Mouse (Mus musculus): ENCODE results near the gene Hoxa11. TPM values are rescaled to one million over a fixed set of nuclear protein-coding genes. Genes with fewer than 3 reads are reported as not detected.
A peak's percentile ranks its signal among the peaks of the same experiment; 100 is the strongest.

The Hoxa11 gene
- polyA plus RNA-seq, 1 experiment, result not detected

DNA sequence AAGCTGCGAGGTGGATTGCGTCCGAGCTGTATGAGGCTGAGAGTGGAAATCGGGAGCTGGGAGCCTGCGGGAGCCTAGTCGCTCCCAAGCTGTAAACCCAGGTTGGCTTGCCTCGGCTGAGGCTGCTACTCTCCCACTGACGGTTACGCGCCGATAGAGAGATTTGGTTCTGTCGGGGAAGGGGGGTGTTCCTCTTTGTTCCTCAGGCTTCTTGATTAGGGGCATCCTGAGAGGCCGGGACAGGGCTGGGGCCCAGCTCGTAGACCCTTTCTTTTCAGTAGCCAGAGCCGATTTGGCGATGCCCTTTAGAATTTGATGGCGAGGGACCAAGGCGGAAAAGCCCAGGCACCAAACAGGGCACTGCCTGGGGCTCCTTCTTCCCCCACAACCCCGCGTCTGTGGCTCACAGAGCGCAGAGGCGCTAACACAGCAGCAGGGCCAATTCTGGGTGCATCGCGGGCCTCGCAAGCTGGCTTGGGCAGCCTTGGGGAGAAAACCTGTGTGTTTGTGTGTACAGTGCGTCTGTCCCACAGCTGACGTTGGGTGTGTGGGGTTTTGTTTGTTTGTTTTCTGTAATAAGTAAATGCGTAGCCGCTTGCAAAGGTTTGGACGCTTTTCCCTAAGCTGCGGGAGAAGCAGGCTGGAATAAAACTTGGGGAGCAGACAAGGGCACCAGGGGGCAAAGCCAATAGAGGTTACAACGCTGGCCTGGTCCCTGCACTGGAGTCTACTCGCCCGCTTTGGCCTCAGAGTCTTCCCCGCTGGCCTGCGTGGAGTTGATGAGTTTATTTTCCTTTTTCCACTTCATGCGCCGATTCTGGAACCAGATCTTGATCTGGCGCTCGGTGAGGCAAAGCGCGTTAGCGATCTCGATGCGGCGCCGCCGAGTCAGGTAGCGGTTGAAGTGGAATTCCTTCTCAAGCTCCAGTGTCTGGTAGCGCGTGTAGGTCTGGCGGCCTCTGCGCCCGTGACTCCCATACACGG is 39.7 kb downstream of the Hoxa11 start:
- DNase-seq (ENCODE audit: low read depth in 1 of 2, low spot score in 2 of 2), result no peak
- no peak overlapping the region for H3K4me3 ChIP-seq (ENCODE audit: extremely low read depth, insufficient read depth, insufficient read length)
- H3K27me3 ChIP-seq (ENCODE audit: control insufficient read depth, insufficient read depth, low read length), result peaks cover 8% of the 10 kb centered on the region
- WGBS, result 89% methylated on average over 55 of the region's 55 CpGs
- H3K4me1 ChIP-seq (ENCODE audit: control insufficient read depth, insufficient read depth, insufficient read length), result 0 out of 2 replicates have a peak, but pooled peaks cover 2% of the 10 kb centered on the region
- TF ChIP-seq CTCF (IDR thresholded peaks at IDR 0.05; ENCODE audit: extremely low read depth, insufficient read depth, insufficient read length, insufficient replicate concordance) (no peak), POLR2A (IDR thresholded peaks at IDR 0.05; ENCODE audit: low read depth, low read length) (no peak)
- H3K36me3 ChIP-seq (ENCODE audit: control insufficient read depth, insufficient read depth, low read length), result no peaks in the 10 kb centered on the region
- H3K27ac ChIP-seq (ENCODE audit: insufficient read depth, low read length), result no peak overlapping the region

DNA sequence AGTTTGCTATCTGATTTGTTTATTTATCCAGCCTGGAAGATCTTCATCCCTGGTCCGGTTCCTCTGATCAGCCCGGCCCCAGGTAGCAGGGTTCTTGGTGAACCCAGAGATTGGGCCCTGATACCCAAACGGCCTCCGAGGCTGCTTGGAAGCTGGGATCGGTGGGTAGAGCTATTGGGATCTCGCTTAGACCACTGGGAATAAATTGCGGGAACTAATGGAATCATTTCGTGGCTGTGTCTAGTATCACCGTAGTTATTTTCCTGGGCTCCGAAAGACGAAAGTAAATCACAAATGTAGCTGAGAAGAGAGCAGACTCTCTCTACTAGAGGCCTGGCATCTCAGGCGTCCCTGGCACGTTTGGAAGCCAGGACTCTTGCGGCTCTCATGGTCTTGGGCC is 40.4 kb downstream of the Hoxa11 start:
- DNase-seq (ENCODE audit: low read depth in 1 of 2, low spot score in 2 of 2), result no peak
- WGBS, result 86% methylated on average over 14 of the region's 14 CpGs
- H3K27me3 ChIP-seq (ENCODE audit: control insufficient read depth, insufficient read depth, low read length), result peaks cover 8% of the 10 kb centered on the region
- H3K36me3 ChIP-seq (ENCODE audit: control insufficient read depth, insufficient read depth, low read length), result no peaks in the 10 kb centered on the region
- TF ChIP-seq CTCF (IDR thresholded peaks at IDR 0.05; ENCODE audit: extremely low read depth, insufficient read depth, insufficient read length, insufficient replicate concordance) (no peak), POLR2A (IDR thresholded peaks at IDR 0.05; ENCODE audit: low read depth, low read length) (no peak)
- H3K4me1 ChIP-seq (ENCODE audit: control insufficient read depth, insufficient read depth, insufficient read length), result 0 out of 2 replicates have a peak, but pooled peaks cover 2% of the 10 kb centered on the region
- no peak overlapping the region for H3K4me3 ChIP-seq (ENCODE audit: extremely low read depth, insufficient read depth, insufficient read length)
- H3K27ac ChIP-seq (ENCODE audit: insufficient read depth, low read length), result no peak overlapping the region

DNA sequence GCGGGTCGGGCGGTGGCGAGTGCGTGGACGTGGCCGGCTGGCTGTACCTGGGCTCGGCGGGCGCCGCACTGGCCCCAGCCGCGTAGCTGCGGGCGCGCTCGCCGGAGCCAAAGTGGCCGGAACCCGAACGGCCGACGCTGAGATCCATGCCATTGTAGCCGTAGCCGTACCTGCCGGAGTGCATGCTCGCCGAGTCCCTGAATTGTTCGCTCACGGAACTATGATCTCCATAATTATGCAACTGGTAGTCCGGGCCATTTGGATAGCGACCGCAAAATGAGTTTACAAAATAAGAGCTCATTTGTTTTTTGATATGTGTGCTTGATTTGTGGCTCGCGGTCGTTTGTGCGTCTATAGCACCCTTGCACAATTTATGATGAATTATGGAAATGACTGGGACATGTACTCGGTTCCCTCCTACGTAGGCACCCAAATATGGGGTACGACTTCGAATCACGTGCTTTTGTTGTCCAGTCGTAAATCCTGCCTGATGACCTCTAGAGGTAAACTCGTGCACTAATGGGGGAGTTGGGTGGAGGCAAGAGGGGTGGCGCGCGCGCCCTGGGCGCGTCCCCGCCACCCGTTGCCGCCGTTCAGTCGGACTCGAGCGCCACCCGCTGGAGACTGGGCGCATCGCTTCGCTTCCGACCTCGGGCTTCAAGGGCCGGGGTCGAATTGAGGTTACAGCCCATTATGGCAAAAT is 41.4 kb downstream of the Hoxa11 start, which contains the start of gene Hoxa5:
Hoxa5 (minus strand) TSS at position 538 of the 703 bp plus-strand sequence.
- H3K27me3 ChIP-seq (ENCODE audit: control insufficient read depth, insufficient read depth, low read length), result peaks cover 4% of the 10 kb centered on the region
- H3K36me3 ChIP-seq (ENCODE audit: control insufficient read depth, insufficient read depth, low read length), result no peaks in the 10 kb centered on the region
- TF ChIP-seq CTCF (IDR thresholded peaks at IDR 0.05; ENCODE audit: extremely low read depth, insufficient read depth, insufficient read length, insufficient replicate concordance) (0 out of 2 replicates have a peak, but pooled peaks have one; percentile 7), POLR2A (IDR thresholded peaks at IDR 0.05; ENCODE audit: low read depth, low read length) (no peak)
- H3K4me3 ChIP-seq (ENCODE audit: extremely low read depth, insufficient read depth, insufficient read length), result peak within 1 kb of the TSS; percentile 38
- peak within 1 kb of the TSS; percentile 22; the same call in 1 of the 2 replicates for H3K27ac ChIP-seq (ENCODE audit: insufficient read depth, low read length)
- H3K4me1 ChIP-seq (ENCODE audit: control insufficient read depth, insufficient read depth, insufficient read length), result 0 out of 2 replicates have a peak, but pooled peaks cover 2% of the 10 kb centered on the region
- no peak for DNase-seq (ENCODE audit: low read depth in 1 of 2, low spot score in 2 of 2)
- WGBS, result 80% methylated on average over 65 of the region's 65 CpGs

DNA sequence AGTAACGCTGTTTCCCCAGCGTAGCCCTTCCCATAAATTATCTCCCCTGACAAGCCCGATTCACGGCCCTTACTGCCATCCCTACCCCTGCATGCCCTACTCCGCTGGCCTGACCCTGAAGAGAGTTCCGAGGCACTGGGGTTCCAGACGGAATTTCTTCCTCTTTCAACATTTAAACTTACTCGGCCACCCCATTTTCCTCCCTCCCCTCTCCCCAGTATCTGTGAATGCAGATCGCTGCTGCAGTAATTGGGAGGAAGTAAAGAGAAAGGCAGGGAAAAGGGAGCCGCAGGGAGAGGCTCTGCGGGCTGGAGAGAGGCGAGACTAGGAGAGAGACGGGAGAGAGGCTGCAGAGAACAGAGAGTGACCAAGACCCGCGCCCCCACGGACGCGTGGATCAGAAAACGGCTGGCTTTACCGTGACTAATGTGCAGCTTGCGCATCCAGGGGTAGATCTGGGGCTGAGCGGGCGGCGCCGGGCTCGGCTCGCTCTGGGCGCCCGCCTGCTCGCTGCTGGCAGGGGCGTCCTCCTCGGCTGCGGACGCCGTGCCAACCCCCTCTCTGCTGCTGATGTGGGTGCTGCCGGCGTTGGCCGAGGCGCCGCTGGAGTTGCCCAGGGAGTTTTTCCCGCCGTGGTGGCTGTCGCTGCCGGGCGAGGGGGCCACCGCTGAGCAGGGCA is 42.1 kb downstream of the Hoxa11 start:
- Histone ChIP-seq H3K27ac (ENCODE audit: insufficient read depth, low read length) (peak overlapping the region; percentile 22; the same call in 1 of the 2 replicates), H3K4me1 (ENCODE audit: control insufficient read depth, insufficient read depth, insufficient read length) (0 out of 2 replicates have a peak, but pooled peaks cover 2% of the 10 kb centered on the region), H3K36me3 (ENCODE audit: control insufficient read depth, insufficient read depth, low read length) (no peaks in the 10 kb centered on the region), H3K4me3 (ENCODE audit: extremely low read depth, insufficient read depth, insufficient read length) (peak overlapping the region; percentile 38; the same call in 1 of the 2 replicates), H3K27me3 (ENCODE audit: control insufficient read depth, insufficient read depth, low read length) (peaks cover 3% of the 10 kb centered on the region)
- no peak for DNase-seq (ENCODE audit: low read depth in 1 of 2, low spot score in 2 of 2)
- WGBS, result 80% methylated on average over 46 of the region's 46 CpGs
- TF ChIP-seq POLR2A (IDR thresholded peaks at IDR 0.05; ENCODE audit: low read depth, low read length) (no peak), CTCF (IDR thresholded peaks at IDR 0.05; ENCODE audit: extremely low read depth, insufficient read depth, insufficient read length, insufficient replicate concordance) (no peak)

DNA sequence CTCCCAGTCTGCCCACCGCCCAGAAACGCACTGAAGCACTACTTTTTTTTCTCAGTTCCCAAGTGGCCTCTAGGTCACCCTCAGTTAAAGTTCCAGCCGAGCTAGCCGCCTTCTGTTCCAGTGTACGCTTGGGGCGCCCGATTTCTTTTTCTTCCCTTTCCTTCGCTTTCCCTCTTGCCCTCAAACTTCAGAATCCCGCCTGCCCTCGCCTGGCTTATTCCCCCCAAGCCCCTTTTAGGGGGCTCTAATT is 42.6 kb downstream of the Hoxa11 start:
- H3K27ac ChIP-seq (ENCODE audit: insufficient read depth, low read length), result no peak overlapping the region

DNA sequence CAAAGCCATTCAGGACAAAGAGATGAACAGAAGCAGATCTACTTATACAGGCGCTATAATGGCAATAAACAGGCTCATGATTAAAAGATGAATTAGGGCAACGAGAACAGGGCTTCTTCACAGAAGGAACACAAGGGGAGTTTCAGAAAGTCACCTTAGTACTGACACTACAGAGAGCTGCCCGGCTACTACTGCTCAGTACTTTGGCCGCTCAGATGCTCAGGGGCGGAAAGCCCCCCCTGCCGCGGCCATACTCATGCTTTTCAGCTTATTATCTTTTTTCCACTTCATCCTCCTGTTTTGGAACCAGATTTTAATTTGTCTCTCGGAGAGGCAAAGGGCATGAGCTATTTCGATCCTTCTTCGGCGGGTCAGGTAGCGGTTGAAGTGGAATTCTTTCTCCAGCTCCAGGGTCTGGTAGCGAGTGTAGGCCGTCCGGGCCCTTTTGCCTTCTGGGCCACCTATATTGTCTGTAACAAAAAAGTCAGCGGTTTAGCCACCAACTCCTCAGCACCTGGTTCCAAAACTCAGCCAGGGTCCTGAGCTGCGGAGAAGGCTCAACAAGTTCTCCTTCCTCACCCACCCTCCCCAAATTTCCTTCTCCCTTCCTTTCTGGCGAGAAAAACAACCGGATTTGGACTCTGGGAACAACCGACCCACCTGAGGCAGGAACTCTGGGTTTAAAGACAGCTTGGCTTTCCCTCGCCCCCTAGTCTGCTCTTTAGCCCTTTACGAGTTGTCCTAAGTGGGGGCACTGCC is 43.1 kb downstream of the Hoxa11 start:
- Histone ChIP-seq H3K27me3 (ENCODE audit: control insufficient read depth, insufficient read depth, low read length) (peaks cover 3% of the 10 kb centered on the region), H3K36me3 (ENCODE audit: control insufficient read depth, insufficient read depth, low read length) (no peaks in the 10 kb centered on the region), H3K4me1 (ENCODE audit: control insufficient read depth, insufficient read depth, insufficient read length) (0 out of 2 replicates have a peak, but pooled peaks cover 2% of the 10 kb centered on the region), H3K27ac (ENCODE audit: insufficient read depth, low read length) (no peak overlapping the region; the same call in 1 of the 2 replicates), H3K4me3 (ENCODE audit: extremely low read depth, insufficient read depth, insufficient read length) (peak overlapping the region; percentile 8)
- DNase-seq (ENCODE audit: low read depth in 1 of 2, low spot score in 2 of 2), result no peak
- TF ChIP-seq CTCF (IDR thresholded peaks at IDR 0.05; ENCODE audit: extremely low read depth, insufficient read depth, insufficient read length, insufficient replicate concordance) (no peak), POLR2A (IDR thresholded peaks at IDR 0.05; ENCODE audit: low read depth, low read length) (no peak)
- 87% methylated on average over 22 of the region's 22 CpGs for WGBS

More for the DNA sequence above, 42.6 kb downstream of the Hoxa11 start:
- peaks cover 3% of the 10 kb centered on the region for H3K27me3 ChIP-seq (ENCODE audit: control insufficient read depth, insufficient read depth, low read length)
- H3K4me3 ChIP-seq (ENCODE audit: extremely low read depth, insufficient read depth, insufficient read length), result peak overlapping the region; percentile 8
- no peak for DNase-seq (ENCODE audit: low read depth in 1 of 2, low spot score in 2 of 2)
- H3K36me3 ChIP-seq (ENCODE audit: control insufficient read depth, insufficient read depth, low read length), result no peaks in the 10 kb centered on the region
- 0 out of 2 replicates have a peak, but pooled peaks cover 2% of the 10 kb centered on the region for H3K4me1 ChIP-seq (ENCODE audit: control insufficient read depth, insufficient read depth, insufficient read length)
- 87% methylated on average over 10 of the region's 10 CpGs for WGBS
- no peak for TF ChIP-seq CTCF (IDR thresholded peaks at IDR 0.05; ENCODE audit: extremely low read depth, insufficient read depth, insufficient read length, insufficient replicate concordance)
- no peak for TF ChIP-seq POLR2A (IDR thresholded peaks at IDR 0.05; ENCODE audit: low read depth, low read length)
